Mouse (Mus musculus): ENCODE data around the gene Slc8a3.

DNA sequence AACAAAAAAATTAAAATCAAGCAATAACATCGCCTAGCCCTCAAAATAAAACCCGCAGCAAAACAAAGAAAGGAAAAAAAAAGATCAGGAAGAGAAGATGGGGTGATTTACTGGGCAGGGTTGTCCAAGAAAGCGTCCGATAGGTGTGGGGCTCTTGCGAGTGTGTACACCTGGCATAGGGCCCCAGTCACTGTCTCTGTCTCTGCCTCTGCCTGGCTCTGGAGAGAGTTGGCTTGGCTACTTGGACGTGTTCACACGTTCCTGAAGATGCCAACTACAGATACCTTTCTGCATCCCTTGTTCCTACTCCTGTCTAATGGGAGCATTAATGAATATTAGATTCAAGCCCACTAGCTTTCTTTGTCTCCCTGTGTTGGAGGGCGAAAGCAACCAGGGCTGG, 166.4 kb downstream of the Slc8a3 start:
- TF ChIP-seq CTCF (IDR thresholded peaks at IDR 0.05; ENCODE audit: control insufficient read depth, insufficient read depth, low read length) (no peak), POLR2A (IDR thresholded peaks at IDR 0.05; ENCODE audit: borderline replicate concordance, control insufficient read depth, low read depth, low read length) (no peak)
